ENCODE assay signal across 8 mouse cellular contexts in genomic region chr3:131111151-131111850, GRCm38 (mm10). TPM values are rescaled to one million over a fixed set of nuclear protein-coding genes. Genes with fewer than 3 reads are reported as not detected.
DNase-seq lines count a peak whose midpoint lies in the region; ATAC-seq and TF ChIP-seq lines count a peak whose summit lies in the region.

No protein-coding gene starts in this region.

- ATAC-seq in CD4-positive, CD25-positive, alpha-beta regulatory T cell, adult 4 months, result peak; percentile 6
- ATAC-seq in heart, postnatal 0 days (ENCODE audit: insufficient read depth, low read depth), result peak; percentile 34; the same call in 1 of the 2 replicates
- no peak for ATAC-seq in limb, embryonic 15.5 days (ENCODE audit: insufficient number of reproducible peaks, low FRiP score, low TSS enrichment, low read depth)
- ATAC-seq in neural tube, embryonic 14.5 days (ENCODE audit: low read depth), result peak; percentile 26
- no peak for ATAC-seq in monocyte, adult 5-6 weeks (replicated peaks; ENCODE audit: insufficient number of reproducible peaks, low FRiP score, low TSS enrichment, poor library complexity, severe bottlenecking)

- under 1% methylated on average over 55 of the region's 59 CpGs for WGBS in heart, postnatal 0 days
- WGBS in limb, embryonic 15.5 days, result under 1% methylated on average over 59 of the region's 59 CpGs
- under 1% methylated on average over 59 of the region's 59 CpGs for WGBS in neural tube, embryonic 14.5 days

- no peak for TF ChIP-seq POLR2A in cortical plate, adult 2 months (IDR thresholded peaks at IDR 0.05; ENCODE audit: extremely low read depth, insufficient read depth, low read length)

- H3K4me1 ChIP-seq in cortical plate, adult 2 months (ENCODE audit: control insufficient read depth, insufficient read depth, low read length), result no peaks in the 10 kb centered on the region
- peaks cover 13% of the 10 kb centered on the region; the same call in 1 of the 2 replicates for H3K4me1 ChIP-seq in heart, postnatal 0 days (ENCODE audit: control insufficient read depth, insufficient read depth)
- H3K4me1 ChIP-seq in limb, embryonic 15.5 days, result peaks cover 46% of the 10 kb centered on the region
- H3K4me1 ChIP-seq in neural tube, embryonic 14.5 days (ENCODE audit: control insufficient read depth, insufficient read depth, low read length), result peaks cover 22% of the 10 kb centered on the region; the same call in 1 of the 2 replicates

- H3K27ac ChIP-seq in cortical plate, adult 2 months (ENCODE audit: insufficient read depth, low read length), result 0 out of 2 replicates have a peak overlapping the region, but pooled peaks have one; percentile 39
- no peak overlapping the region for H3K27ac ChIP-seq in heart, postnatal 0 days (ENCODE audit: low read depth)
- peak overlapping the region; percentile 71 for H3K27ac ChIP-seq in limb, embryonic 15.5 days
- no peak overlapping the region for H3K27ac ChIP-seq in neural tube, embryonic 14.5 days (ENCODE audit: low read depth, low read length)

- TF ChIP-seq EP300 in heart, postnatal 0 days (IDR thresholded peaks at IDR 0.05; ENCODE audit: low read depth), result no peak

- H3K36me3 ChIP-seq in heart, postnatal 0 days (replicated peaks; ENCODE audit: control insufficient read depth, insufficient read depth, low read length), result no peaks in the 10 kb centered on the region
- no peaks in the 10 kb centered on the region for H3K36me3 ChIP-seq in limb, embryonic 15.5 days
- H3K36me3 ChIP-seq in neural tube, embryonic 14.5 days (ENCODE audit: control insufficient read depth, insufficient read depth, low read length), result no peaks in the 10 kb centered on the region

- peak; percentile 21 to 44 for DNase-seq in cerebellum, postnatal 14 days
- DNase-seq in cerebellum, adult 11-12 months, result no peak
- DNase-seq in heart, postnatal 0 days (ENCODE audit: low spot score), result no peak

- TF ChIP-seq CTCF in cortical plate, adult 2 months (IDR thresholded peaks at IDR 0.05; ENCODE audit: extremely low read depth, insufficient read depth, low read length), result no peak
- no peak for TF ChIP-seq CTCF in heart, postnatal 0 days (IDR thresholded peaks at IDR 0.05; ENCODE audit: low read depth)

- peaks cover 80% of the 10 kb centered on the region for H3K27me3 ChIP-seq in heart, postnatal 0 days (ENCODE audit: control insufficient read depth, insufficient read depth, low read length)
- H3K27me3 ChIP-seq in limb, embryonic 15.5 days, result peaks cover 37% of the 10 kb centered on the region
- peaks cover 29% of the 10 kb centered on the region for H3K27me3 ChIP-seq in neural tube, embryonic 14.5 days (ENCODE audit: control insufficient read depth, insufficient read depth, low read length)

- peak overlapping the region; percentile 75 for H3K4me2 ChIP-seq in heart, postnatal 0 days (ENCODE audit: low read depth, low read length)
- H3K4me2 ChIP-seq in limb, embryonic 15.5 days, result peak overlapping the region; percentile 95
- H3K4me2 ChIP-seq in neural tube, embryonic 14.5 days (ENCODE audit: low read depth, low read length), result peak overlapping the region; percentile 57

- H3K4me3 ChIP-seq in cortical plate, adult 2 months (ENCODE audit: insufficient read depth, low read length), result peak overlapping the region; percentile 40
- H3K4me3 ChIP-seq in heart, postnatal 0 days (ENCODE audit: low read depth, low read length), result peak overlapping the region; percentile 56
- peak overlapping the region; percentile 64 for H3K4me3 ChIP-seq in limb, embryonic 15.5 days
- H3K4me3 ChIP-seq in neural tube, embryonic 14.5 days (ENCODE audit: low read depth, low read length), result peak overlapping the region; percentile 36

- H3K9ac ChIP-seq in heart, postnatal 0 days (replicated peaks; ENCODE audit: low read depth, low read length), result peak overlapping the region; percentile 46; the same call in 1 of the 2 replicates
- H3K9ac ChIP-seq in limb, embryonic 15.5 days, result peak overlapping the region; percentile 47
- peak overlapping the region; percentile 34; the same call in 1 of the 2 replicates for H3K9ac ChIP-seq in neural tube, embryonic 14.5 days (replicated peaks; ENCODE audit: low read depth, low read length)

- no peaks in the 10 kb centered on the region for H3K9me3 ChIP-seq in heart, postnatal 0 days (replicated peaks; ENCODE audit: control insufficient read depth, low read length)
- no peaks in the 10 kb centered on the region for H3K9me3 ChIP-seq in limb, embryonic 15.5 days
- no peaks in the 10 kb centered on the region for H3K9me3 ChIP-seq in neural tube, embryonic 14.5 days (ENCODE audit: control insufficient read depth, low read length)

RNA-seq across cellular contexts. Expression of gene Lef1, which starts 1.0 kb away (rescaled TPM):
- polyA plus RNA-seq in CD4-positive, CD25-positive, alpha-beta regulatory T cell, adult 4 months (2017; shearing (Covaris generic)), result 100 to 1,000 TPM; 208 to 272 TPM
- polyA plus RNA-seq in cortical plate, adult 2 months (2012; rRNA removed), result 10.1 and 11.0 TPM in 2 replicates
- 4.8 TPM in 1 of 2 replicates, not detected in the other for total RNA-seq in heart, postnatal 0 days (2014; rRNA removed; ENCODE audit: low replicate concordance)
- polyA plus RNA-seq in heart, postnatal 0 days (2015; fragmentation: Nextera tagmentation; extraction: Ambion mirVana), result 0.87 and 1.2 TPM in 2 replicates
- 36.5 and 37.1 TPM in 2 replicates for polyA plus RNA-seq in limb, embryonic 15.5 days (2015; fragmentation: Nextera tagmentation; extraction: Ambion mirVana)
- 3.7 and 9.1 TPM in 2 replicates for polyA plus RNA-seq in neural tube, embryonic 14.5 days (2014; fragmentation: Nextera tagmentation; extraction: Ambion mirVana)
- 4.7 to 20.3 TPM (median 18.9 TPM) in 3 replicates for total RNA-seq in monocyte, adult 5-6 weeks (2017)

Comparison
In these comparisons a context has a peak if more than half of its experiments do, and no peak if none do; other contexts are left out.
1. DNase-seq: peak in cerebellum, postnatal 14 days (2 of 2); none in cerebellum, adult 11-12 months (single experiment) and heart, postnatal 0 days (single experiment).
2. ATAC-seq: peak in CD4-positive, CD25-positive, alpha-beta regulatory T cell, adult 4 months (single experiment), heart, postnatal 0 days (single experiment) and neural tube, embryonic 14.5 days (single experiment); none in limb, embryonic 15.5 days (single experiment) and monocyte, adult 5-6 weeks (single experiment).
3. H3K27ac ChIP-seq: peak in cortical plate, adult 2 months (single experiment) and limb, embryonic 15.5 days (single experiment); none in heart, postnatal 0 days (single experiment) and neural tube, embryonic 14.5 days (single experiment).
4. Peak in every context shown above with its lines, with median percentiles within 50 percentile points of each other: H3K4me3 ChIP-seq, H3K4me2 ChIP-seq and H3K9ac ChIP-seq.